Mouse (Mus musculus) hindbrain, embryonic 10.5 days (tissue): Measurements from ENCODE around the gene Troap. TPM values are rescaled to one million over a fixed set of nuclear protein-coding genes. Genes with fewer than 3 reads are reported as not detected.
"Not testable (repeated sequence)": the region's sequence is repeated elsewhere in the genome, so short reads cannot be mapped to it uniquely, and the experiment has no call there.

Source experiments
- DNase-seq: peaks from one replicate; pipeline ENCODE4 v3.0.0-alpha.2; 2017; ENCODE audit warnings: low spot score
- H3K27ac ChIP-seq: fragments of 300-500 bp; sonication (generic); 2 replicates; pipeline ENCODE4 v1.5.1; 2016; ENCODE audit warnings: mild to moderate bottlenecking, moderate library complexity
- H3K27me3 ChIP-seq: fragments of 300-500 bp; sonication (generic); 2 replicates; pipeline ENCODE4 v1.6.1; 2016; ENCODE audit warnings: mild to moderate bottlenecking; ENCODE audit not compliant: poor library complexity, insufficient read depth, severe bottlenecking
- H3K36me3 ChIP-seq: fragments of 300-500 bp; sonication (generic); 2 replicates; pipeline ENCODE4 v1.6.1; 2016; ENCODE audit warnings: mild to moderate bottlenecking, moderate library complexity
- H3K4me1 ChIP-seq: fragments of 300-500 bp; sonication (generic); replicated peaks from 2 replicates; pipeline ENCODE4 v1.6.1; 2016; ENCODE audit warnings: mild to moderate bottlenecking
- H3K4me3 ChIP-seq: fragments of 300-500 bp; sonication (generic); 2 replicates; pipeline ENCODE4 v1.5.1; 2016; ENCODE audit warnings: mild to moderate bottlenecking, moderate library complexity
- H3K9me3 ChIP-seq: fragments of 300-500 bp; sonication (generic); 2 replicates; pipeline ENCODE4 v1.6.1; 2016; ENCODE audit warnings: mild to moderate bottlenecking, moderate library complexity
- WGBS: fragments of 180-500 bp; shearing (Covaris S2); methylation state at CpG from one replicate; pipeline ENCODE4 v1.1.7; 2016; 5-methylcytosine and 5-hydroxymethylcytosine counted together
- polyA plus RNA-seq: library from polyadenylated mRNA; unstranded; fragments of >200 nt; fragmentation: Nextera tagmentation; extraction: Ambion mirVana; gene quantifications from 2 replicates; pipeline ENCODE4 v1.2.1, GENCODE M21; 2016

Troap gene
- polyA plus RNA-seq, 1 experiment from 2014 or later = 41.6 TPM

DNA sequence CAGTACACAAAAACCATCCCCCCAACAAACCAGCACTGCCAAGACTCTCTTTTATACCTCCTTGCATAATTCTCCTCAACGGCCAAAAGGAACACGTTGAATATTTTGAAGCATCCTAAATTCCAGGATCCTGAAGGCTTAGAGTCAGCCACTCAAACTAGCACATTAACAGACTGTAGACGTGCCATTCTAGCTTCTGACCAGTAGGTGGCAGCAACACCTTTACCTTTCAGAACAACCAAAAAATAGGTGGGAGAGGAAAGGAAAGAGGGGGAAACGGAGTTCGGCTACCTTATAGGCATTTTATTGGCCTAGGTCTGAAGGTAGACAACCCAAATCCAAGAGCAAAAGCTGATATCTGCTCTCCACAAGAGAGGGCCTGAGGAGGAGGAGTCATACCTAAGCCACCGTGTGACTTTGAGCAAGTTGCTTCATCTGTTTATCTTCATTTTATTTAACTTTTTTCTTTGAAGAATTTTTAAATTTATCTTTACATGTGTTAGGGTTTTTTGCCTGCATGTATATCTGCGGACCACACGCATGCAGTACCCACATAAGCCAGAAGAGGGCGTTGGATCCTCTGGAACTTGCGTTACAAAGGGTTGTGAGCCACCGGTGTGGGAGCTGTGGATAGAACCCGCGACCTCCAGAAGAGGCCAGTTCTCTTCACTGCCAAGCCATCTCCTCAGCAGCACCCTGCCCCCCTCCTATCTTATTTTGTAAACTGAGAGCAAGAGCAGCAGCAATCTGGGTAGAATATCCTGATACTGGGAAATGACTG lies 24.7 kb upstream of the Troap start:
- WGBS = 34% methylated on average over 13 of the region's 13 CpGs
- Histone ChIP-seq H3K27me3 (peaks cover 51% of the 10 kb centered on the region), H3K36me3 (no peaks in the 10 kb centered on the region), H3K9me3 (no peaks in the 10 kb centered on the region), H3K4me1 (peaks cover 17% of the 10 kb centered on the region), H3K4me3 (no peak overlapping the region), H3K27ac (no peak overlapping the region)
- peak; percentile 56 for DNase-seq

DNA sequence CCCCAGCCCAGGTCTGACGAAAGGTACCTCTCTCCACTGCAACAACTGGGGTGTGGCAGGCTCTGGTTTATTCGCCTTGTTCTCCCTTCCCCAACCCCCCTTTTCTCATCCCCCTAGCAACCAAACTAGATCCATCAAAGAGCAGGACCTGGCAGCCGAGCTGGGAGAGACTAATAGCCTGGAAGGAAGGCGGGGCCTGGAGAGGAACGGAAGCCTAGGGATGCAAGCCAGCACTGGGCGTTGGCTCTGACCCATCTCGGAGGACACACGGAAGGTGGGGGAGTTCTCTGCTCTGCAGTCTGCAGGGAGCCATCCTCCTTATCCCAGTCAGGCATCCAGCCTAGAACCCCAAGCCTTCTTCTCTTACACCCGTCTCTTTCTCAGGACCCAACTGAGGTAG lies 21.0 kb upstream of the Troap start:
- Histone ChIP-seq H3K9me3 (no peaks in the 10 kb centered on the region), H3K4me1 (peaks cover 43% of the 10 kb centered on the region), H3K36me3 (no peaks in the 10 kb centered on the region), H3K27me3 (peaks cover 83% of the 10 kb centered on the region), H3K4me3 (peak overlapping the region; percentile 20; the same call in 1 of the 2 replicates), H3K27ac (peak overlapping the region; percentile 35; the same call in 1 of the 2 replicates)
- 11% methylated on average over 9 of the region's 9 CpGs for WGBS
- no peak for DNase-seq

DNA sequence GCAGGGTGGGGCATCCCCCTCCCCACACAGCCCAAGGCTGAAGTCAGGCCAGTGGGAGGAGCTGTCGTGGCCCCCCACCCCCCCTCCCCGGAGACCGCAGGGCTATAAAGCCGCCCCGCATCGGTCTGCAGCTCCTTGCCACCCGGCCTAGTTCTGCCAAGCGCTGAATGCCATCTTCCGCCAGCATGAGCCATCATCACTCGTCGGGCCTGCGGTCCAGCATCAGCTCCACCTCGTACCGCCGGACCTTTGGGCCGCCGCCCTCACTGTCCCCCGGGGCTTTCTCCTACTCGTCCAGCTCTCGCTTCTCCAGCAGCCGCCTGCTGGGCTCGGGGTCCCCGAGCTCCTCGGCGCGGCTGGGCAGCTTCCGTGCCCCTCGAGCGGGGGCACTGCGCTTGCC lies 19.3 kb upstream of the Troap start, which contains the start of gene Prph:
Gene Prph, plus strand, starts transcription at position 135 of the 400 bp plus-strand sequence.
- H3K36me3 ChIP-seq = no peaks in the 10 kb centered on the region
- H3K9me3 ChIP-seq = no peaks in the 10 kb centered on the region
- H3K4me3 ChIP-seq = peak within 1 kb of the TSS; percentile 53
- WGBS = 2% methylated on average over 30 of the region's 30 CpGs
- DNase-seq = no peak
- peak within 1 kb of the TSS; percentile 35; the same call in 1 of the 2 replicates for H3K27ac ChIP-seq
- H3K27me3 ChIP-seq = peaks cover 99% of the 10 kb centered on the region
- peaks cover 43% of the 10 kb centered on the region for H3K4me1 ChIP-seq

- WGBS = under 1% methylated on average over 37 of the region's 37 CpGs
- DNase-seq = peak; percentile 58
- no peaks in the 10 kb centered on the region for H3K9me3 ChIP-seq
- peak overlapping the region; percentile 53 for H3K4me3 ChIP-seq
- H3K36me3 ChIP-seq = no peaks in the 10 kb centered on the region
- peaks cover 43% of the 10 kb centered on the region for H3K4me1 ChIP-seq
- H3K27ac ChIP-seq = peak overlapping the region; percentile 35; the same call in 1 of the 2 replicates
- H3K27me3 ChIP-seq = peaks cover 99% of the 10 kb centered on the region
These were observed 18.8 kb upstream of the Troap start for GRCm38 (mm10) chr15:99055511-99055961.

DNA sequence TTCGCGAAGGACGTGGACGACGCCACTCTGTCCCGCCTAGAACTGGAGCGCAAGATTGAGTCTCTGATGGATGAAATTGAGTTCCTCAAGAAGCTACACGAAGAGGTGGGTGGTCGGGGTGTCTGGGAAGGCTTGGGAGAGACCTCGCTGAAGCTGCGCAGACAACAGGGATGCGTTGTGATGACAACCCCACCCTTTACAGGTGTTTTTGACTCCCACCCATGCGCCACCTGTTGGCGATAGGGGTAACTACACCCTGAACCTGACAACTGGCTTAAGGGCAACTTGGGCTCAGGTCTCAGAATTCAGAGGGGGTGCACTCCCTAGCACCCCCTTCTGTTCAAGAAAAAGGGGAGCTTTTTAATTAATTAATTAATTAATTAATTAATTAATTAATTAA lies 18.0 kb upstream of the Troap start:
- Histone ChIP-seq H3K9me3 (no peaks in the 10 kb centered on the region), H3K4me1 (peaks cover 43% of the 10 kb centered on the region), H3K27ac (no peak overlapping the region), H3K4me3 (peak overlapping the region; percentile 53), H3K36me3 (no peaks in the 10 kb centered on the region), H3K27me3 (peaks cover 96% of the 10 kb centered on the region)
- peak; percentile 57 for DNase-seq
- WGBS = 8% methylated on average over 14 of the region's 14 CpGs

DNA sequence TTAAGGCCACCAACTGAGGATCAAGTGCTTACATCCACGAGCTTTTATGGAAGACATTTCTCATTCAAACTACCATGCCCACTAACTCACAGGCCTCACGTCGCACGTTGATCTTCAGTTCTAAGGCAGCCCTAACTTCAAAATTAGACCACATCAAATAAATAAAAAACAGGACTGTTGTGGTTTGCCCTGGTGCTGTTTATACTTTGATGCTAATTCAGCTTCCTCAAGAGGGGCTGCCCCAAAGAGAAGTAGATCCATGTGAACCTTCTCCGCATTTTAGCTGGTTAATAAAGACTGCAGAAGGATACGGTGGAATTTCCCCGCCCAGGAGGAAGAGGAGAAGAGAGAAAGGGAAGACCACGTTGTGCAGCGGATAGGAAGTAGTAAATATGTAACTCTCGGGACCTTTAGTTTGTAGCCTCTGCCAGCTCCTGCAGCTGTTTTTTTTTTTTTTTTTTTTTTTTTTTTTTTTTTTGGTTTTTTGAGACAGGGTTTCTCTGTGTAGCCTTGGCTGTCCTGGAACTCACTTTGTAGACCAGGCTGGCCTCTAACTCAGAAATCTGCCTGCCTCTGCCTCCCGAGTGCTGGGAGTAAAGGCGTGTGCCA lies 8.7 kb upstream of the Troap start:
- Histone ChIP-seq H3K4me3 (no peak overlapping the region), H3K36me3 (no peaks in the 10 kb centered on the region), H3K9me3 (no peaks in the 10 kb centered on the region), H3K27ac (no peak overlapping the region), H3K27me3 (peaks cover 20% of the 10 kb centered on the region), H3K4me1 (no peaks in the 10 kb centered on the region)
- DNase-seq = no peak
- WGBS = 84% methylated on average over 12 of the region's 12 CpGs

DNA sequence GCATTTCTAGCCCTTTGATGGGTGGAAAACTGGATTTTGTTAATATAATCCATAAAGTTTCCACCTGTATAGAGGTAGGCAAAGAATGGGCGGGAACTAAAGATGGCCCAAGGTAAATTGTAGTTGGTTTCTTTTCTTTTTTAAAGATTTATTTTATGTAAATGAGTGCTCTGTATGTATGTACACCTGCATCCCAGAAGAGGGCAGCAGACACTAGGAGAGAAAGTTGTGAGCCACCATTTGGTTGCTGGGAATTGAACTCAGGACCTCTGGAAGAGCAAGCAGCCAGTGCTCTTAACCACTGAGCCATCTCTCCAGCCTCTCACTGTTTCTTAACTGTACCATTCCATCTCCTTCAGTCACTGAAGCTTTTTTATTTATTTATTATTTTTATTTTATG lies 2.4 kb upstream of the Troap start:
- H3K4me1 ChIP-seq = peaks cover 22% of the 10 kb centered on the region
- DNase-seq = no peak
- peaks cover 6% of the 10 kb centered on the region for H3K36me3 ChIP-seq
- H3K27ac ChIP-seq = no peak overlapping the region
- peaks cover 9% of the 10 kb centered on the region; the same call in 1 of the 2 replicates for H3K27me3 ChIP-seq
- no peaks in the 10 kb centered on the region for H3K9me3 ChIP-seq
- 78% methylated on average over 1 of the region's 1 CpGs for WGBS
- no peak overlapping the region for H3K4me3 ChIP-seq

- WGBS = under 1% methylated on average over 44 of the region's 44 CpGs
These were observed 392 bp downstream of the Troap start for GRCm38 (mm10) chr15:99074600-99075333.

GRCm38 (mm10) chr15:99076011-99076410 lies 1.6 kb downstream of the Troap start:
- Histone ChIP-seq H3K4me3 (peak overlapping the region; percentile 81), H3K36me3 (peaks cover 46% of the 10 kb centered on the region), H3K4me1 (peaks cover 39% of the 10 kb centered on the region)
- H3K27me3 ChIP-seq, H3K27ac ChIP-seq, H3K9me3 ChIP-seq, DNase-seq: not testable (repeated sequence)
- 95% methylated on average over 3 of the region's 3 CpGs for WGBS

More at GRCm38 (mm10) chr15:99074600-99075333, 392 bp downstream of the Troap start:
- Histone ChIP-seq H3K4me3 (peak overlapping the region; percentile 81), H3K27ac (peak overlapping the region; percentile 97), H3K9me3 (no peaks in the 10 kb centered on the region), H3K4me1 (peaks cover 39% of the 10 kb centered on the region), H3K27me3 (no peaks in the 10 kb centered on the region), H3K36me3 (peaks cover 34% of the 10 kb centered on the region)
- DNase-seq = peak; percentile 99

- Histone ChIP-seq H3K27me3 (peaks cover 12% of the 10 kb centered on the region), H3K4me3 (no peak overlapping the region), H3K36me3 (peaks cover 70% of the 10 kb centered on the region), H3K9me3 (no peaks in the 10 kb centered on the region), H3K4me1 (peaks cover 39% of the 10 kb centered on the region), H3K27ac (no peak overlapping the region)
- 78% methylated on average over 15 of the region's 15 CpGs for WGBS
- no peak for DNase-seq
These were observed 4.0 kb downstream of the Troap start for GRCm38 (mm10) chr15:99078181-99078910.

DNA sequence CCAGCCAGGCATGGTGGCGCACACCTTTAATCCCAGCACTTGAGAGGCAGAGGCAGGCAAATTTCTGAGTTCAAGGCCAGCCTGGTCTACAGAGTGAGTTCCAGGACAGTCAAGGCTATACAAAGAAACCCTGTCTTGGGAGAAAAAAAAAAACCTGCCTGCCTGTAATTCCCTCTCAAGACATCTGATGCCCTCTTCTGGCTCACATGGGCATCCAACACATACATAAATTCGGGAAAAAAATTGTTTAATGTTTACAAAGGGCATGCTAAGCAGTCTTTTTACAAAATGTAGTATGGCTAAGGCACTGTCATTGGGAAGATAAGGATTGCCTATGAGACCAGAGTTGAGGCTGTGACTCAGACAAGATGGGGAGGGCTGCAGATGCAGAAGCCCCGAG lies 5.4 kb downstream of the Troap start:
- WGBS = 91% methylated on average over 3 of the region's 3 CpGs
- H3K4me1 ChIP-seq = peaks cover 44% of the 10 kb centered on the region
- H3K4me3 ChIP-seq = no peak overlapping the region
- H3K9me3 ChIP-seq = no peaks in the 10 kb centered on the region
- H3K27ac ChIP-seq = no peak overlapping the region
- DNase-seq = no peak
- peaks cover 80% of the 10 kb centered on the region for H3K36me3 ChIP-seq
- H3K27me3 ChIP-seq = peaks cover 26% of the 10 kb centered on the region

GRCm38 (mm10) chr15:99082322-99082721 lies 7.9 kb downstream of the Troap start:
- 95% methylated on average over 12 of the region's 12 CpGs for WGBS
- peaks cover 51% of the 10 kb centered on the region for H3K27me3 ChIP-seq

More at GRCm38 (mm10) chr15:99082322-99082721, 7.9 kb downstream of the Troap start:
- Histone ChIP-seq H3K4me3 (no peak overlapping the region), H3K36me3 (peaks cover 70% of the 10 kb centered on the region), H3K4me1 (peaks cover 31% of the 10 kb centered on the region), H3K9me3 (no peaks in the 10 kb centered on the region), H3K27ac (no peak overlapping the region)
- no peak for DNase-seq
